Mouse (Mus musculus) layer of hippocampus, adult 18-20 months (tissue): ENCODE measurements around the gene Snx32. TPM values are rescaled to one million over a fixed set of nuclear protein-coding genes. Genes with fewer than 3 reads are reported as not detected.

Experiments used
- DNase-seq, 2 experiments: peaks; one replicate each; pipeline ENCODE4 v3.0.0; 2022; ENCODE audit warnings: low spot score in 2 of 2
- long read RNA-seq: library from polyadenylated mRNA; stranded (forward); transcript quantifications from one replicate; pipeline ENCODE4 v2.0.0, GENCODE M21; 2021
- total RNA-seq, 2 experiments: library from RNA; stranded (reverse); gene quantifications; 2 replicates each; pipeline ENCODE4 v1.2.3; 2021

Snx32 gene
- 10 to 100 TPM; 79.9 to 85.2 TPM for total RNA-seq
- long read RNA-seq, transcript Snx32-201 (13 exons, 1,703 nt), result major isoform, 39 of 98 reads
- long read RNA-seq, partial matches to known transcripts, result 9 of 98 reads
- long read RNA-seq, other reads (novel, unspliced or antisense), result 49 of 98 reads

- peak; percentile 98 to 100 for DNase-seq
Observed at GRCm38 (mm10) chr19:5510031-5511026, at the start of gene Snx32. Gene Snx32, minus strand, starts transcription at chr19:5510538.

DNA sequence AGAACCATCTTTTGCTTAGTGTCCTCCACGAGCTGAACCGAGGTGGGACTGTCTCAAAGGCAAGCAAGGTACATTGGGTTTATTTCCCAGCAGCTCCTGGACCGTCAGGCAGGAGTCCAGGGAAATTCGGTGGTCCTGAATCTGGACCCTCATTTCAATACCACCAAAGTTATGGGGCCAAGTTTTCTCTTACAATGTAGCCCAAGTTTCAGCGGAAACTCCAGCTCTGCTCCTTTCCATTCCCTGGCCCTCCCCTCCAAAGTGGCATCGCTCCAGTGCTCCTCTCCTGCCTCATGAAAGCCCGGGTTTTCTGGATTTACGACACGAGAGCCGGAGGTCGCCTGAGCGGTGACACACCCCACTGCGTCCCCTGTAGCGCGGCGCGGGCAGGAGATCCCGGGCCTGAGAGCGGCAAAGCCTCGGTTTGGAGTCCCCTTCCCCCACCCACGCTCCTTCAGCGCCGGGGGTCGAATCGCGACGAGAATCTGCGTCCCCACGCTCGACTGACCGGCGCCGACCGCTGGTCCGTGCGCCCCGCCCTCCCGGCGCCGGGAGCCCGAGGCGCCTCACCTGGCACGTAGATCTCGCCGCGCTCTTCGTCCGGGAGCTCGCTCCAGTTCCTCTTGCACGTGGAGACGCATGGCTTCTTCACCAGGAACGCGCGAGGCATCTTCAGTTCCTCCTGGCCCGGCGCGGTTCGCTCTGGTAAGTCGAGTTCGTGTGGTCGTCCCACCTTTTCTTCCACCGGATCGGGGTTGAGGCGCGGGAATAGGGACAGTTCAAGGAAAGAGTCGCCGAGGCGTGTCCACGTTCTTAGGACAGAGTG lies 49.5 kb upstream of the Snx32 start:
- DNase-seq, result no peak

DNA sequence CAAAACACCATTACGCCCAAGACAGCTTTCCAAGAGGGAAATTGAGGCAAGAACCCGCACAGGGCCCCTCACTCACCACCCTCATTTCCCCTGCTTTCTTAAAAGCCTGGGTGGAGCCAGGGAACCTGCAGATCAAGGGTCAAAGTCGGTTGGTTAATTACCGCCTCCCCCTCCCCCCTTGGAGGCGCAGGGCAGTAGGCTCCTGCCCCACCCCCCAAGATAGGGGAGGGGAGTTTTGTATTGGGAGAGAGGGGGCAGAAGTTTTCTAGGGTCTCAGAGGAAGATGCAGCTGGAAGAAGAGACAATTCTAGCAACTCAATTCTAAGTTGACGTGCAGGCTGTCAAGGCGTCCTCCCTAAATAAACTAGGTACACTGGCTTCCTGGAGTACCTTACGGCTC lies 48.9 kb upstream of the Snx32 start:
- DNase-seq, result no peak

DNA sequence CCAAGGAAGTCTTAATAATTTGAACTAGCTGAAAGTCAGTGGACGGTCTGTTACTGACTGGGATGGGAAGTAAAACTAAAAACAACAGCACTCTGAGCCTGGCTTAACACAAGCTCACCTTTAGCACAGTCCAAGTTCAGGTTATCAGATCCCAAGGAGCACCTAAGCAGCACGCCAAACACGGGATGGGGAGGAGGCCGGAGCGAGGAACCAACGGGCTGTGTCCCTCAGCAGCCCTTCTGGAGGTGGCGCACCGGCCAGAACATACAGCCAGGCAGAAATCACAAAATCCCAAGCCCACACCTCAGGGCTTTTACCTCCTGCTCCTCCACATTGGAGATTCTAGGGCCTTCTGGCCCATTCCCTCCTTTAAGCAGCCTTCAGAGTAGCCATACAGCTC lies 48.4 kb upstream of the Snx32 start:
- DNase-seq, result no peak

DNA sequence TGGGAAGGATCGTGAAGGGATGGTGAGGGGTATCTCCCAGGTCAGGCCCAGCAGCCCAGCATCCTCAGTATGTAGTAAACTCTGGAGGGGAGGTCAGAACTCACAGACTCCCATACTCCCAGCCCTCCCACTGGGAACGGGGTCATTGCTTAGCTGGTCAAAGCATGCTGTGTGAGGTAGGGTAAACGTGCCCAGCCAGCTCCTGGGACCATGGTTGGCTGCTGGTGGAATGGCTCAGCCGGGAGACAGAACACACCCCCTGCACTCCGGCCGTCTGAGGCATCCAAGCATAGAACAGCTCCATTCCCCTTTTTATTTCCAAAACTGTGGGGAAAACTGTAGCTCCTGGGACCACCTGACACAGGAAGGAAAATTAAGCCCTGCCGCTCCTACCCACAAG lies 47.8 kb upstream of the Snx32 start:
- no peak for DNase-seq

DNA sequence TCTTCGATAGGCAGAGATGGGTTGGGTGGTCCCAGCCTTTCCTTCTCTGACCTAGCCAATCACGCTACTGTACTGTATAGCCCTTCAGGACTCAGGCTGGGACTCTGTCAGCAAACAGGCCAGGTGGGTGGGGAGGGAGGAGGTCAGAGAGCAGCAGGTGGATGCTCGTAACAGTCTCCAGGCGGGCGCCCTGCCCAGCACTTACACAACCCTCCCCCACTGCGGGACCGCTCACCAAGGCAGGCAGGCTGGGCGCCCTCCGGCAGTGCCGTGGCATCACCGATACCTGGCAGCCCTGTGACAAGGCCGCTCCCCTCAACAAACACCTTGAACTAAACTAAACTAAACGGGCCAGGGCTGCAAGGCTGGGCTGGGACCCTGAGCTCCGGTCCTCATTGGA lies 43.9 kb upstream of the Snx32 start:
- no peak for DNase-seq

DNA sequence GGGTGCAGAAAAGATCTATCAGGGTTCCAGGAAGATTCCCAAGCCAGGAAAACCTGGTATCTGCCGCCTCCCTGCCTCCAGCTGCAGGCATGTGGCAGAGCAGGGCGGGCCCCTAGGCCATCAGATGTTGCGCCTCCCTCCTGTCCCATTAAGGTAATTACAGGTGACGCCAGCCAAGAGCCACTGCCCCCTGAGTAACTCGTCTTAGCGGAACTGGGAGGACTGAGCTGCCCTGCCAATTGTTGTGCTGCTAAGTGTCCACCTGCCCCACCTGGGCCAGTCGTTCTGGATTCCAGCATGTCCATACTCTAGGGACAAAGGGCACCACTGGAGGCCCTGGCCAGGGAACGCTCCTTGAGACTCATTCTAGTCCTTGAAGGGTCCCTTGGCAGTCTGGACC lies 43.5 kb upstream of the Snx32 start:
- DNase-seq, result no peak

- DNase-seq, result no peak
Observed at GRCm38 (mm10) chr19:5547471-5548056, 37.2 kb upstream of the Snx32 start.

- DNase-seq, result no peak
Observed at GRCm38 (mm10) chr19:5544031-5544430, 33.7 kb upstream of the Snx32 start.

DNA sequence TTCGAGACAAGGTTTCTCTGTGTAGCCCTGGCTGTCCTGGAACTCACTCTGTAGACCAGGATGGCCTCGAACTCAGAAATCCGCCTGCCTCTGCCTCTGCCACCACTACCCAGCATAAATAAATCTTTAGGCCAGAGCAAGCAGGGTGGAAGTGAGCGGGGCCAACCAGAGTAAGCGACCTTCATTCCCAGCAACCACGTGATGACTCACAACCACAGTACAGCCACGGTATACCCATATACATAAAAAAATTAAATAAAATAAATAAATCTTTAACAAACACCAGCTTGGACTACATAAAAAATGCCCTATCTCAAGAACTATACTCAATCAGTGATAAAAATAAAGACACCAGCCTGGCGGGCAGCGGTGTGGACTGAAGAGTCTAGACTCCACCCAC lies 33.0 kb upstream of the Snx32 start:
- DNase-seq, result no peak

DNA sequence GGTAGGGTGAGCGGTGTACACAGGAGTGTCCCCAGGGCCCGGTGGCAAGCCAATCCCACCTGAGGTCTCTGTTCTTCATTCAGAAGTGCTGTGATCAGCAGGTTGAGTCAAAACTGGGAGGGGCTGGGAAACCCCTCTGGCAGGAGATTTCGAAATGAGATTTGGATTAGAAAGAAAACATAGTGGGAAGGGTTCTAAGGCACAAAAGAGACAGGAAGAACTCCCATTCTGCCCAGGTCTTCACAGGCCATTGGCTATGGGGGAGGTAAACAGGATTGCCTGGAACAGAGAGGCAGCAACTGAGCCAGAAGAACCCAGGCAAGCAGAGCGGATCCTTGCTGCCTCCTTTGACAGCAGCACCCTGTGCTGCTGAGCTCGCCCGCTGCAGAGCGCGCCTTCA lies 28.4 kb upstream of the Snx32 start:
- no peak for DNase-seq

DNA sequence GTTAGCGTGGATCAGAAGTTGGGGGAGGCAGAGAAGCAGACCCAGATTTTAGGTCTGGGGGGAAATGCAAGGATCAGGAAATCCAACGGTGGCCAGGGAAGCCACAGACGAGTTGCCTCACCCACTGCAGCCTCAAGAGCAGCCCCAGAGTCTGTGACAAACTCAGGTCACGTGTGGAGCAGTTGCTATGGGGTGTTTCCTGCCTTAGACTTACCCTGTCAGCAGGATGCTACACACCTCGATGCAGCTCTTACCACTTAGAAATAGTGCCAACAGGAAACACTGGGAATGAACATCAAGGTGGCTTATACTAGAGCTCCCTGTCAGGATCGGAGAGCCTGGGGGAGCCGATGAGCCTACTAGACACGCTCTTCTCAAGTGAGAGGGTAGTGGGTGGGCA lies 22.2 kb upstream of the Snx32 start:
- no peak for DNase-seq

DNA sequence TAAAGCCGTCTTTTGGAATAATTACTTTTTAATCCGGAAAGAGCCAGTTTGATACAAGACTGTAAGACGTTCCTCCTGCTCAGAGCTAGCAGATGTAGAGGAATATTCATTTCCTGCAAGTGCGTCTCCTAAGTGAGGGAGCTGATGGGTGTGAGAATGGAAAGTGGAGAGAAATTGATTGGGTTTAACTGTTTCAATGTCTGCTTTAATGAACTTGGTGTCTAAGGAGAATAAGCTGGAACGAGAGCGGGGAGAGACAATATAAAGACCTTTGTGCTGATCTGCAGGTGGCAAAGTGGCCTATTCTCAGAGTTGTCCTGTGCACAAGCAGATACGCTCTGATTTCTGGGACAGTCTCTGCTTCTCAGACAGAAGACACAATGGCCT lies 19.8 kb upstream of the Snx32 start:
- DNase-seq, result no peak

GRCm38 (mm10) chr19:5529325-5530137 lies 19.2 kb upstream of the Snx32 start:
- peak; percentile 82 to 94 for DNase-seq

- no peak for DNase-seq
Observed at GRCm38 (mm10) chr19:5525204-5525603, 14.9 kb upstream of the Snx32 start.

GRCm38 (mm10) chr19:5518721-5519120 lies 8.4 kb upstream of the Snx32 start:
- no peak for DNase-seq

GRCm38 (mm10) chr19:5516906-5517505 lies 6.7 kb upstream of the Snx32 start:
- no peak for DNase-seq

DNA sequence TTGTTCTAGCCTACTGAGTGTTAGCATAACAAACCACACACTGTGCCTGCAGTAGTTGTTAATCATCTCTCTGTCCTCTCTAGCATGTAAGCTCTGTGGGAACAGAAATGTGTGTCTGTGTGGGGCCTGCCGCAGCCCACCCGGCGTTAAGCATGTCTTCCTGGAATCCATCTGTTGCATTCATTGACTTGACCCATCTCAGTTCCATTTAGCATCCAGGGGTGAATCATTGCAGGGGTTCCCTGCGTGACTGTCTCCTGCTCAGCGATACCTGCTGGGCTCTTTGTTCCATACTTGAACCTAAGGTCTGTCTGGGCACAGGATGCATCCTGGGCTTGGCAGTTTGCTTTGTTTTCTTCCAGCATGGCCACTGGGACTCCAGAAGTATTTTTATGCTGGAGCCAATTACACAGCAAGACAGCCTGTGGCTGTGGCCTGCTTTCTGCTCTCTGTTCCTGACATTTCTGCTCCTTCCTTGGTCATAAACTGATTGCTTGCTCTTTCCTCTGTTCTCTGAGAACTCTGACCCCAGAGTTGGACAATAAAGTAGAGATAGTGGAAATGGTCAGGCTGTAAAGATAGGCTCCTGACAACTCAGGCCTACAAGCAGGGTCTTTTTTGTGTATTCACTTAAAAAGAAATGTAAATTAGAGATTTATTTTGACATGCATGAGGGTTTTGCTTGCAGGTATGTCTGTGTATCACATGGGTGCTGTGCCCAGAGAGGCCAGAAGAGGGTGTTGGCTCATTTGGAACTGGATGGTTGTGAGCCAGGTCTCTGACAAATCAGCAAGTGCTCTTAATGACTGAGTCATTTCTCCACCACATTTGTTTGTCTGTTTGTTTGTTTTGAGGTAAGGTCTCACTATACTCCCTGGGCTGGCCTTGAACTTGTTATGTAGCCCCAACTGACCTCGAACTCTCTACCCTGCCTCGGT lies 5.8 kb upstream of the Snx32 start:
- DNase-seq, result no peak

DNA sequence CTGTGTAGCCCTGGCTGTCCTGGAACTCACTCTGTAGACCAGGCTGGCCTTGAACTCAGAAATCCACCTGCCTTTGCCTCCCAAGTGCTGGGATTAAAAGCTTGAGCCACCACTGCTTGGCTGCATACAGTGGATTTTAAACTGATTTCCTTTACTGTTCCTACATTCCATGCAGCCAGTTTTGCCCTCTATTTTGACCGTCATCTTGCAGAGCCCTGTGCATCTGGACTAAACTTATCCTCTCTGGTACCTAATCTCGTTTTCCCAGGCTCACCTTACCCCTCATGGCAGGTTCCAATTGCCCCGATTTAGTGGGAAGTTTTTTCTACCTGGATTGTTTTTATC lies 2.6 kb upstream of the Snx32 start:
- no peak for DNase-seq
